Mouse (Mus musculus) left cerebral cortex, adult 2 months (tissue): ENCODE measurements around the gene Hist2h2aa2. TPM values are rescaled to one million over a fixed set of nuclear protein-coding genes. Genes with fewer than 3 reads are reported as not detected.
"Not testable (repeated sequence)": the region's sequence is repeated elsewhere in the genome, so short reads cannot be mapped to it uniquely, and the experiment has no call there.

Source experiments
- DNase-seq, 2 experiments: peaks; one replicate each; pipeline ENCODE4 v3.0.0; 2021 to 2022; ENCODE audit warnings: low spot score in 2 of 2, mixed read lengths in 1 of 2; ENCODE audit errors: extremely low spot score in 1 of 2
- H3K27ac ChIP-seq: fragments of 200-600 bp; 2 replicates; pipeline ENCODE4 v1.8.1; 2022
- H3K4me3 ChIP-seq: fragments of 200-600 bp; 2 replicates; pipeline ENCODE4 v1.8.1; 2022
- CTCF ChIP-seq: fragments of 200-600 bp; IDR thresholded peaks from 2 replicates; pipeline ENCODE4 v1.8.1; 2022; ENCODE audit warnings: antibody characterized with exemption, mild to moderate bottlenecking, moderate library complexity
- intact Hi-C: fragments of 180-260 bp; cut with DNase I; formaldehyde crosslinking; loops from one replicate; pipeline ENCODE4 v1.15.1; 2025
- total RNA-seq, 2 experiments: library from RNA; stranded (reverse); gene quantifications; 2 replicates each; pipeline ENCODE4 v1.2.3; 2021

The Hist2h2aa2 gene
- total RNA-seq, 2 experiments from 2014 or later = 156 to 184 TPM

DNA sequence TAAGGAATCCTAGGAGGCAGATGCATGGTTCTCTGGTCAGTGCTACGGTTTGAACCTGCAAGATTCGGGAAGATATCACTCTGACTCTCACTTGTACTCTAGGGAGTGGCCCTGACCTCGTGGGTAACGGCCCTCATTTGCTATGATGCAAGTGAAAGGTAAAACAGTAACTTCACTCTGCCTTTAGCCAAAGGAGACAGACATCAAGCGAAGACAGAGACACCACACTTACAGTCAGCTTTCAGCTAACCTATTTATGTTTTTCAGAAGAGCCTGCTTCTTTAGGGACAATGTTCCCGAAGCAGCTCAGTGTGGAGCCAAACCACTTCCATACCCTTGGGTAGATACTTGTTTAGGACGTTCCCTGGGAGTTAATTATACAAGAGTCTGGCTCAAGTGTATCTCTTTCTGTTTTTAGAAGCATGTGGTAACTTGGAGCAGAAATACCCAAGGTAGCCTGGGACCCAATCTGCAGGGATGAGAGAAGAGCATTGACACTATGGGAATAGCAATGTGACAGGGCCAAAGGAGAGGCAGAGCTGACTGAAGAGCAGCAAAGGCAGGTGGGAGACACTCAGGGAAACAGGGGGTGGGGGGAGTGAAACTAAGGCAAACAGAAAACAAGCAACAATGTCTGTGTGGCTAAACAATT is 4.0 kb upstream of the Hist2h2aa2 start:
- peak overlapping the region; percentile 83 for H3K4me3 ChIP-seq
- no peak for TF ChIP-seq CTCF
- peak overlapping the region; percentile 100 for H3K27ac ChIP-seq
- intact Hi-C loops = no loop called here
- DNase-seq = no peak

DNA sequence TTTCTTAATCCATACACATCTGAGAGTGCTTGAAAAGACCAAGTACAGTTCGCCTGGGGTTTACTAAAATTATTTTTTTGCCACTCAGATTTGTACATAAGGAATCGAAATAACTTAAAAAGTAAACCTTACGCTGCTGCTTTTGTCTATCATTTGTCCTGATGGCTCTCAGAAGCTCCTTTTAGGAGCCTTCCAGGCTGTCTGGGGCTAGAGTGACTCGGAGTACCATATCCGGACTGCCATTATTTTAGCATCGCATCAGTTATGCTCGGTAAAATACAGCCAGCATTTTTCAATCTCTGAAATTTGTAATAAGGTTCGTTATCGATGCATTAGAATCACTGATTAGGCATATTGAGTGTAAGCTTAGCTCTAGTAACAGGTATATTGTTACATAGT is 722 bp upstream of the Hist2h2aa2 start:
- intact Hi-C loops = loop anchor here (1.0 kb wide), 1 partner anchor 23 kb away; the partner anchor contains the start of gene Hist2h4
- no peak for TF ChIP-seq CTCF
- H3K27ac ChIP-seq = peak overlapping the region; percentile 94
- DNase-seq = no peak
- H3K4me3 ChIP-seq = peak overlapping the region; percentile 28

DNA sequence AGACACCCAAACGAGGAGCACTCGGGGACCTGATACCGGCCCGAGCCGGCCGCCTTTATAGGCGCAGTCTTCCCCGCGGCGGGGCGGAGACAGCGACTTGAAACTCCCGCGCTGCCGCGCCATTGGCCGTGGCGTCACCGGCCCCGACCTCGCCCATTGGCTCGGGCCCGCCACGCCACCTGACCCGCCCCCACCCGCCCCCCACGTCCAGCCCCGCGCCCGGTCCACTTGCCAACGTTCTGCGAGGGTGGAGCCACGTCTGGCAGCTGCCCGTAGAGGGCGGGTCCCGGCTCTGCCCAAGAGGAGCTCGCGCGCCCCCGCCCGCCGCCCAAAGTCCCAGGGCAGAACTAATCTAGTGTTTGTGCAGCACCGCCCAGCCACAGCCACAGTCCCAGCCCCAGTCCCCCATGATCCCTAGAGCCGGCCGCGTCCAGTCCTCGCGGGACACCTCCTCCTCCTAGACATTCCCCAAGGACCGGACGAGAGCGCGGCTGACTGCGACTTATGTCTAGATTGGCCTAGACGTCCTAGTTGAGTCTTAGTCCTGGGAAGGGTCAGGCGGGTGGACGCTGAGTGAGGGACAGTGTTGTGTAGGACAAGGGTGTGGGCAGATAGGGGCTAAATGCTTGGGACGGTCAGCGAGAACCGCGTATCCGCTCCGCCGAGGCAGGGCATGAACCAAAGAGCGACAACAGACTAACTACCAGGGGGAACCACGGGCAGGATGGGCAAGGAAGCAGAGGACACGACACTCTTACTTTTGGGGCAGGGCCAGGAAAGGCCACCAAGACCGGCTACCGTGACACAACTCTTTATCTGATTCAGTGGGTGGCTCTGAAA is 902 bp downstream of the Hist2h2aa2 start, which contains the start of gene Hist2h3c2:
Gene Hist2h3c2, minus strand, starts transcription at position 174 of the 840 bp plus-strand sequence.
- DNase-seq = peak in 1 of 2 experiments; percentile 38
- Histone ChIP-seq H3K4me3 (peak within 1 kb of the TSS; percentile 51), H3K27ac (peak within 1 kb of the TSS; percentile 82)
- intact Hi-C loops = not testable (repeated sequence)

DNA sequence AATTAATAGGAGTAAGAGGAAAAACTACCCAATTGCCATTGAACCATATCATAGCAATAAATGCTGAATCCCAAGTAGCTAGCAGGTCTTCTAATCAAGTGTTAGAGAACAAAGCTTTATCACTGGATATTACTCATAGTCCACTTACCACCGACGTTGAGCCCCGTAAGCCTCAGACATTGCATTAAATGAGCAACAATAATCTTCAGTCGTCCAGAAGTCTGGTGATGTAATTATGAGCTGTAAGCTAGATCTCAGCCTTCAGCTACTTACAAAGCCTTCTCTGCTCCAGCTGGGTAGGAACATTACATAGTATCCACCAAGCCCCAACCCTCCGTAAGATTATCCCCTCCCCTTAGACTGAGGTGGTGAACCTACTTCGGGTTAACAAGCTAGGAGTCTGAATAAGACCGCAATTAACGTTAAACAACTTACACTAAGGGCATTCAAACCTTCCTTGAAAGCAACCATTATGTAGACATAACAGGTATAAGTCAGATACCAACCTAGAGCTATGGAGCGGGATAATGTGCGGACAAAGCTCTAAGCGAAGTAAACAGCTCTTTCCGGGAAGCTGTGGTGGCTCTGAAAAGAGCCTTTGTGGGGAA is 2.1 kb downstream of the Hist2h2aa2 start:
- H3K4me3 ChIP-seq = no peak overlapping the region
- TF ChIP-seq CTCF = no peak
- DNase-seq = no peak
- intact Hi-C loops = loop anchor here (2.0 kb wide), 1 partner anchor 15 kb away; no protein-coding TSS in a partner anchor
- H3K27ac ChIP-seq = no peak overlapping the region

DNA sequence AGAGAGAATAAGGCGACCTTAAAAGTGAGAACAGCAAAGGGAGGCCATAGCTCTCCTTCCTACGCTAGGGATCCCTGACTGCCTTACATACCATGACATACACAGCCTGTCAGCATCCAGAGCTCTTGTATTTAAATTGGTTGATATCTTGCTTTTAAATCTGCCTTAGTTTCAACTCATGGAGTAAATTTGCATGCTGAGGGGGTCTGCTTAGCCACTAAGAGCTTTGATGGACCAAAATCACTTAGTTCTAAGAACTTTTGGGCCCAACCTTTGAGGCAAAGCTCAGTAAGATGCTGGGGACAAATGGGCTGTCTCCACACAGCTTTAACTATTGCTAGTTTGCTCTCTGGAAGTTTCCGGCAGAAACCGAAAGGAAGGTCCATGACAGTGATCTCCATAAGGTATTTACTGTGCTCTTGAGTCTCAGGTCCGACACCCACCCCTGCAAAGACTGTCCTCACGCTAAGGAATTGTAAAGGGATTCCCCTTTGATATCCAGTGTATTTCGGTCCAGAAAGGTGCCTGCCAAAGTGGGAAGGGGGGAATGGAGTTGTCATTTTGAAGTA is 2.7 kb downstream of the Hist2h2aa2 start:
- Histone ChIP-seq H3K27ac (no peak overlapping the region), H3K4me3 (no peak overlapping the region)
- DNase-seq = no peak
- intact Hi-C loops = loop anchor here (2.0 kb wide), 1 partner anchor 15 kb away; no protein-coding TSS in a partner anchor
- TF ChIP-seq CTCF = no peak

DNA sequence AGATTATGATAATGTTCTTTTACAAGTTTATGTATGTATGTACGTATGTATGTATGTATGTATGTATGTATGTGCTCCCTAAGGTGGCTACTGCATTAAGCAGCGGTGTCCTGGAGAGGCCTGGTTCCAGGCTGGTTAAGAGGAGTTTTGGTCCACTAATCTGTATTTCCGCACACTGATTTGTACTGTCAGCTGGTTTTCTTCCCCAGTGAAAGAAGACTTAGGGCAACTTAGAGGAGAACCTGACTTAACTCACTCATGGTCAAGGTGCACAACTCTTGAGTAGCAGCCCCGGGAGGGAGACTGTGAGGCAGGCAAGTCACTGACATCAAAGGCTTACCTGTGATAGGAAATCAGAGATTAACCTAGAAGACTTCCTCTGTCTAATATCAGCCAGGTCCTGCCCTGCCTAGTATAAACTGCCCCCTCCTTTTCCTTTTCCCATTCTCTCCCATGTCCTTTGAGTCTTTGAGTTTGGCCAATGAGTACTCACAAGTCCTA is 3.2 kb downstream of the Hist2h2aa2 start:
- intact Hi-C loops = loop anchor here (2.0 kb wide), 1 partner anchor 14 kb away; no protein-coding TSS in a partner anchor
- no peak for DNase-seq
- no peak for TF ChIP-seq CTCF
- no peak overlapping the region for H3K27ac ChIP-seq
- no peak overlapping the region for H3K4me3 ChIP-seq

DNA sequence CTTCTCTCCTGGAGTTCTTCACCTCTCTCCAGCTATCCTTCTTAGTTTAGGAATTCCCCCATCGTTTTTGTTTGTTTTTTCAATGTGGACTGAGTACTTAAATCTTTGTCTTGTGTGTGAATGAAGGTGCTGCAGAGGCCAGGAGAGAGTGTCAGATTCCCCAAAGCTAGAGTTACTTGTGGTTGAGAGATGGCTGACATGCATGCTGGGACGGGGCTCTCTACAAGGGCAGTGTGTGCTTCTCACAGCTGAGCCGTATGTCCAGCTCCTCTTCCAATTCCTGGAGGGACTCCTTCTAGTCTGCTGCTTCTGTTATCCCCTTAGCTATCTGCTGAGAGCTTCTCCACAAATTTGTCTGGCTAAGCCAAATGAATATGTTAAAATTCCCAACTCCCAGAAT is 4.2 kb downstream of the Hist2h2aa2 start:
- DNase-seq = no peak
- TF ChIP-seq CTCF = no peak
- Histone ChIP-seq H3K4me3 (no peak overlapping the region), H3K27ac (no peak overlapping the region)
- intact Hi-C loops = loop anchor here (2.0 kb wide), 1 partner anchor 13 kb away; no protein-coding TSS in a partner anchor

DNA sequence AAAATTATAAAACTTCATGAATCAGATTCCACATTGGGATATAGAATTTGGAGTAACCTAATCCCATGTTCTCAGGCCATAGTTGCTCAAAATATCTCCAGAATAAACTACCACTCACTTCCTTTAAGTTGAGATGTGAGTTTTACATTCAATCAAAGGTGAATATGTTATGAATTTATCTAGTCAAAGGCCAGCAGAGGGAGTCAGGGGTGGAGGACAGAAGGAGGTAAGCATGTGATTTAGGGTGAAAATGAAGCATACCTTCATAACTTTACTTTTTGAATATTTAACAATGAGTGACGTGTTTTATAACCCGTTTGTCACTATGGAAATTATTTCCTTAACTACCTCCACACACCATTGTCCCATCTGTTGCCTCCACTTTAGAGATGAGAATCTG is 5.2 kb downstream of the Hist2h2aa2 start:
- Histone ChIP-seq H3K27ac (no peak overlapping the region), H3K4me3 (no peak overlapping the region)
- intact Hi-C loops = no loop called here
- no peak for DNase-seq
- TF ChIP-seq CTCF = no peak; the same call in 1 of the 2 replicates

DNA sequence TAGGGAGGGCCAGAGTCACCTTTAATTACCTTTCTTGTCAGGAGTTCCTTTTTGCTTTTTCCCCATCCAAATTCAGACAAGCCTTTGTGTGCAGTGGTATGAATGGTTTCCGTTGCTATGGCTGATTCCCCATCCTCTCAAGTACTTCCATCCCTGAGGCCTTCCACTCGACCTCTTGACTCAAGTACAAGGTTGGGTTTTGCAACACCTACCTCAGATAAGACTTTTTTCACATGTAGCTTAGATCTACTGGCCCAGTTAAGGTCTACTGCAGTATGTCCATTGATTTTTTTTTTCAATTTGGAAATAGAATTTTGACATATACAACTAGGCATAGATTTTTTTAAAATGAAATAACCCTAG is 8.3 kb downstream of the Hist2h2aa2 start:
- intact Hi-C loops = no loop called here
- DNase-seq = no peak
- Histone ChIP-seq H3K4me3 (no peak overlapping the region), H3K27ac (no peak overlapping the region)
- TF ChIP-seq CTCF = no peak

DNA sequence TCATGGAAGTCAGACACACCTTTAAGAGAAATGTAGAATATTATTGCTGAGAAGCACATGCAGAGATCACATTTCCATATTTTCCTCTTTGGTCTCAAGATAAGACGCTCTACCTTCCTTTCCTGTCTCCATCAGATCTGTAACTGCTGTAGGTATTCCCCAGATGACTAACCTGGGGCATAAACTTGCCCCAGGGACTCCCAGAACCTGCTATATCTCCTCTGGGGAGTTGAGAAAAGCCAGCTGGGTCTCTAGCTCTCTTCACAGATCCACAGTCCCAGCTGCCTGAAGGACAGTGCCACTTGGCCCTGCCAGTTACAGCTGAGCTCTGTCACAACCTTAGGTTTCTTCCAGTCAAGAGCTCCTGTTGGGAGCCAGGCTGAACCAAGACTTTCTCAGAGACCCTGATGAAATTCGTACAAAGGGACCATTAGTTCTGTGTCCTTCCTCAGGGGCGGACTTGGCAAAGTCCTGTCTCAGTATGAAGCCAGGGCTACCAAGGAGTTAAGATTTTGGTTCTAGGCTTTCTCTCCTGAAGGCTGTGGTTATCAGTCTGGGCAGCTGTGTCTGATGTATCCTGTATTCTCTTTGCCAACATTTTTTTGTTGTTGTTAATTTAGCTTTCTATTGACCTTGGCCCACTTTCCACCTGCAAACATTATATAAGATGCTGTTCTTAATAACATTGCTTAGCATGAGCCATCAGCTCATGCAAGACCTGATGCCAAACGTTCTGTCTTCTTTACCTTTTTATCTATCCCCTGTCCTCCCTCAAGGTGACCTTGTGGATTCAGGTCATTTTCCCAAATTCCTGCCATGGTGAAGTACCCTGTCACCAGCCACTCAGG is 8.9 kb downstream of the Hist2h2aa2 start:
- intact Hi-C loops = no loop called here
- TF ChIP-seq CTCF = no peak

DNA sequence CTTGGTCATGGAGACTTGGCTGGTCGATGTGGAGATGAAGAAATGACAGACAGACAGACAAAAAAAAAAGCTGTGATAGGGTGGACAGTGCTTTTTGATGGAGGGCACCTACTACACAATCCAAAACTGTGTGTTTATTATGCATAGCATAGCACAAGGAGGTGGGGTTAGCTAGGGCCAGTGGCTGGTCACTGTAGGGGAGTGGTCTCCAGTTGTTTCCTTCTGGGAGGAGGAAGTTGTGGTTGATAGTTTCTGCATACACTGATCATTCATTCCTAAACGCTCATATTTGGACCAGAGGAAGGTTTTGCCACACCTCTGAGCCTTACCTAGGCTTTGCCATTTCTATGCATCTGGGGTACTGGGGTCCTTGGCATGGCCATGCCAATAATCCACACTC is 9.7 kb downstream of the Hist2h2aa2 start:
- DNase-seq = no peak
- Histone ChIP-seq H3K27ac (no peak overlapping the region), H3K4me3 (no peak overlapping the region)
- intact Hi-C loops = no loop called here
- no peak for TF ChIP-seq CTCF

More for the DNA sequence above, 8.9 kb downstream of the Hist2h2aa2 start:
- Histone ChIP-seq H3K4me3 (no peak overlapping the region), H3K27ac (no peak overlapping the region)
- no peak for DNase-seq
